Mouse (Mus musculus): ENCODE data around the gene Rcor3.

GRCm38 (mm10) chr1:192091806-192092772, 45.8 kb downstream of the Rcor3 start, which contains the start of gene Traf5:
- TF ChIP-seq GATA1 (IDR thresholded peaks at IDR 0.05; ENCODE audit: borderline replicate concordance, low read length) (no peak), FLI1 (IDR thresholded peaks at IDR 0.05; ENCODE audit: low read length) (no peak)
